Mouse (Mus musculus) forebrain, embryonic 16.5 days (tissue): ENCODE measurements around the gene Podxl2. TPM values are rescaled to one million over a fixed set of nuclear protein-coding genes. Genes with fewer than 3 reads are reported as not detected.

Experiments used
- ATAC-seq: fragments of 200-750 bp; cut with Nextera tagmentation; 2 replicates; pipeline ENCODE4 v1.8.0; 2017; ENCODE audit warnings: mild to moderate bottlenecking, moderate library complexity
- H3K27ac ChIP-seq: fragments of 300-500 bp; sonication (generic); 2 replicates; pipeline ENCODE4 v1.5.1; 2014; ENCODE audit warnings: low read length, control low read depth
- H3K27me3 ChIP-seq: fragments of 300-500 bp; sonication (generic); replicated peaks from 2 replicates; pipeline ENCODE4 v1.6.1; 2014; ENCODE audit warnings: low read length; ENCODE audit not compliant: control insufficient read depth, insufficient read depth
- H3K36me3 ChIP-seq: fragments of 300-500 bp; sonication (generic); 2 replicates; pipeline ENCODE4 v1.6.1; 2014; ENCODE audit not compliant: control insufficient read depth, insufficient read depth
- H3K4me1 ChIP-seq: fragments of 300-500 bp; sonication (generic); replicated peaks from 2 replicates; pipeline ENCODE4 v1.6.1; 2014; ENCODE audit warnings: low read length; ENCODE audit not compliant: control insufficient read depth, insufficient read depth
- H3K4me2 ChIP-seq: fragments of 300-500 bp; sonication (generic); 2 replicates; pipeline ENCODE4 v1.6.1; 2014; ENCODE audit warnings: mild to moderate bottlenecking, low read length, control low read depth
- H3K4me3 ChIP-seq: fragments of 300-500 bp; sonication (generic); replicated peaks from 2 replicates; pipeline ENCODE4 v1.5.1; 2014; ENCODE audit warnings: mild to moderate bottlenecking, low read length, control low read depth
- H3K9ac ChIP-seq: fragments of 300-500 bp; sonication (generic); replicated peaks from 2 replicates; pipeline ENCODE4 v1.6.1; 2014; ENCODE audit warnings: low read depth, low read length, control low read depth
- H3K9me3 ChIP-seq: fragments of 300-500 bp; sonication (generic); 2 replicates; pipeline ENCODE4 v1.6.1; 2016; ENCODE audit warnings: low read length; ENCODE audit not compliant: control insufficient read depth
- WGBS: fragments of 180-500 bp; shearing (Covaris S2); extraction: QIAGEN DNeasy Blood & Tissue Kit; methylation state at CpG from one replicate; pipeline ENCODE4 v1.1.7; 2014; 5-methylcytosine and 5-hydroxymethylcytosine counted together
- polyA plus RNA-seq: library from polyadenylated mRNA; unstranded; fragments of >200 nt; fragmentation: Nextera tagmentation; extraction: Ambion mirVana; gene quantifications from 2 replicates; pipeline ENCODE4 v1.2.1, GENCODE M21; 2015

Gene Podxl2
- polyA plus RNA-seq, 1 experiment from 2014 or later = 647 TPM

DNA sequence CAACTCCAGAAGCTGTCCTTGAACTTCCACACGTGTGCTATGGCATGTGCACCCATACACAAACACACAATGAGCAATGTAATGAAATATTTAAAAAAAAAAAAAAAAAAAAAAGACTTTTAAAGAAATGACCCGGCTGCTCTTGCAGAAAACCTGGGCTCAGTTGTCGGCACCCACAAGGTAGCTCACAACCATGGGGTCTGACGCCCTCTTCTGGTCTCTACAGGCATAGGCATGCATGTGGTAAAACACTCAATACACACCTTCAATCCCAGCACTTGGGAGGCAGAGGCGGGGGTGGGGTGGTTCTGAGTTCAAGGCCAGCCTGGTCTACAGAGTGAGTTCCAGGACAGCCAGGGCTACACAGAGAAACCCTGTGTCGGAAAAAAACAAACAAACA is 21.1 kb upstream of the Podxl2 start:
- 84% methylated on average over 6 of the region's 6 CpGs for WGBS
- no peak for ATAC-seq

DNA sequence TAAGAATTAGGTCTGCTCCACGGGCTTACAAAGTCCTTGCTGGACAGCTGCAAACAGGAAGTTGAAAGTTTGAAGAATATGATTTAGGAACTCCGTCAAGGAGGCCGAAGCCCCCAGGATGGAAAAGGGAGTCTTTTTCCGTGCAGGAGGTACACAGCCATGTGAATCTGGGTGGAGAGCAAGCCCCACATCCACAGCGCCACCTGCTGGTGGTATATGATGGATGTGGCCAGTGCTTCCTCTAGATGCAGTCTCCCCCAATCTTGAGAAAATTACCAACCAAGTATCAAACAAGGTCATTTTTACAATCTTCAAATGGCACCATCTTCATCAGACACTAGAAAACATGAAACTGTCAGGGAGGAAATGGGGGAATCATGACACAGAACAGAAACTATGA is 18.7 kb upstream of the Podxl2 start:
- Histone ChIP-seq H3K4me3 (no peak overlapping the region), H3K4me2 (no peak overlapping the region), H3K9me3 (no peaks in the 10 kb centered on the region), H3K27ac (no peak overlapping the region), H3K9ac (no peak overlapping the region), H3K4me1 (peaks cover 5% of the 10 kb centered on the region), H3K27me3 (no peaks in the 10 kb centered on the region), H3K36me3 (no peaks in the 10 kb centered on the region)
- no peak for ATAC-seq
- WGBS = 62% methylated on average over 5 of the region's 5 CpGs

More for the DNA sequence above, 21.1 kb upstream of the Podxl2 start:
- Histone ChIP-seq H3K9ac (no peak overlapping the region), H3K36me3 (no peaks in the 10 kb centered on the region), H3K9me3 (no peaks in the 10 kb centered on the region), H3K4me2 (no peak overlapping the region), H3K27me3 (no peaks in the 10 kb centered on the region), H3K4me3 (no peak overlapping the region), H3K4me1 (peaks cover 5% of the 10 kb centered on the region), H3K27ac (no peak overlapping the region)

DNA sequence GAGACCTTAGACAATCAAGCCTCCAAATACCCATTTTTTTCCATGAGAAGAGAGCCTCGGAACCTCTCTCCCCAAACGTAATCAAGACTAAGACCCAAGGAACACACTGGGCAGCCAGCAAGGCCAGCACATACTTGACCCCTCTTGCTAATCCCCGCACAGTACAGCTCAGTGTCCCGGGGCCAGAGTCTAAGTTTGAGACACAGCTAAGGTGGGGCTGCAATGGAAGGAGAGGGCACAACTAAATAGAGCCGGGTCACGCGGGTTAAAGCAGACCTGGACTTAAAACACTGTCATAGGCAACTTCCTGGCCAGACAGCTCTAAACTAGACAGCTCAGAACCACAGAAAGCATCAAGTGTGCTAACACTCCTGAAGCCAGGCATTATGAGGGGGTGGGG is 16.0 kb upstream of the Podxl2 start:
- 0 out of 2 replicates have a peak, but pooled peaks cover 2% of the 10 kb centered on the region for H3K4me1 ChIP-seq
- 88% methylated on average over 7 of the region's 7 CpGs for WGBS
- no peak overlapping the region for H3K9ac ChIP-seq
- H3K9me3 ChIP-seq = no peaks in the 10 kb centered on the region
- no peak for ATAC-seq
- H3K4me2 ChIP-seq = no peak overlapping the region
- H3K36me3 ChIP-seq = no peaks in the 10 kb centered on the region; the same call in 1 of the 2 replicates
- no peaks in the 10 kb centered on the region for H3K27me3 ChIP-seq
- no peak overlapping the region for H3K27ac ChIP-seq
- no peak overlapping the region for H3K4me3 ChIP-seq

DNA sequence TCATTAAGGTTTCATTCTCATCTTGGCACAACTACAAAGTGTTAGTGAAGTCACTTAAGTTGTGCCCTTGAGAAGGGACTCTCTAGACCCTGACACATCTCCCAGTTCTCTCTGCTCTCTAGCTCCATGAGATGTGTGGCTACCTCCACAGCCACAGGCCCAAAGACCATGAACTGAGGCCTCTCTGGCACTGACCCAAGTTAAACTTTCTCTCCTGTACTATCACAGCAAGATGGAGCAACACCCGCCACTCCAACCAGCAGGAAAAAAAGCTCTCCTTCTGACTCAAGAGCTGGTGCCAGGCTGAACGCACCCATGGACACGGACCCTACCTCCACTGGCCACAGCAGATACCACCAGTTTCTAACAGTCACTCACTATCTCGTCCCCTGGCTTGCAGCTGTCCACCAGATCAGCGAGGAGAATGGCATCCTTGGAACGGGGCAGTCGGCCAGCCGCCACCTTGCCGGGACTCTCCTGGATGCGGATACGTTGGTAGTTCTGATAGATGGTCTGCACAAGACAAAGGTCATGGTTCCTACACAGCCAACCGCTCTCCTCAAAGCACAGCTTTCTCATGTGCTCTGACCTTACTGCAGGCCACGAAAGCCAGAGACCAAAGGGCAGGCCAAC is 14.7 kb upstream of the Podxl2 start:
- 0 out of 2 replicates have a peak, but pooled peaks cover 2% of the 10 kb centered on the region for H3K4me1 ChIP-seq
- 94% methylated on average over 13 of the region's 13 CpGs for WGBS

DNA sequence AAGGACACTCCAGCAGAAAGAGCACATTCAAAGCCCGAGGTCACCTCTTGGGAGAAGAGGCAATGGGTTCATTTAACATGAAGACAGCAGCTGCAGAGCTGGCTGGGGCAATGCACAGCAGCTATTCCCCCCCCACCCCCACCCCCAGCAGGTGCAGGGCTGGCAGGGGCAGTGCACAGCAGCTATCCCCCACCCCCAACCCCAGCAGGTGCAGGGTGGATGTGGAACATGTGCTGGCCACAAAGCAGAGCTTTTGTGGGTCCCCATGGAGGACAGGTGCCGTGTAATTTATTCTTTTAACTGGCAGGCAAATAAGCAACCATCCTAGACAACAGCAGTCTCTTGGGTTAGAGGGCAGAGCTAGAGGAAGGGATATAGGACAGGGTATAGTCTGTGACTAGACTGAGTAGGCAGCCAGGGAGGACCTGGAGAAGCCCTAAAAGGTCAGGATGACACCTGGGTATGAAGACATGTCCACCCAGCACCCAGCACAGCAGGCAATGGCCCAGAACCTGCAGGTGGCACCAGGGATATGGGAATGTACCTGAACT is 11.6 kb upstream of the Podxl2 start:
- Histone ChIP-seq H3K4me2 (no peak overlapping the region), H3K27me3 (no peaks in the 10 kb centered on the region), H3K9ac (no peak overlapping the region), H3K27ac (no peak overlapping the region), H3K4me3 (no peak overlapping the region), H3K9me3 (no peaks in the 10 kb centered on the region), H3K4me1 (0 out of 2 replicates have a peak, but pooled peaks cover 2% of the 10 kb centered on the region), H3K36me3 (no peaks in the 10 kb centered on the region; the same call in 1 of the 2 replicates)
- ATAC-seq = no peak
- WGBS = 71% methylated on average over 2 of the region's 2 CpGs

More for the DNA sequence above, 14.7 kb upstream of the Podxl2 start:
- no peaks in the 10 kb centered on the region for H3K27me3 ChIP-seq
- no peaks in the 10 kb centered on the region for H3K9me3 ChIP-seq
- H3K36me3 ChIP-seq = no peaks in the 10 kb centered on the region; the same call in 1 of the 2 replicates
- ATAC-seq = no peak
- H3K4me3 ChIP-seq = no peak overlapping the region
- H3K4me2 ChIP-seq = no peak overlapping the region
- no peak overlapping the region for H3K27ac ChIP-seq
- no peak overlapping the region for H3K9ac ChIP-seq

DNA sequence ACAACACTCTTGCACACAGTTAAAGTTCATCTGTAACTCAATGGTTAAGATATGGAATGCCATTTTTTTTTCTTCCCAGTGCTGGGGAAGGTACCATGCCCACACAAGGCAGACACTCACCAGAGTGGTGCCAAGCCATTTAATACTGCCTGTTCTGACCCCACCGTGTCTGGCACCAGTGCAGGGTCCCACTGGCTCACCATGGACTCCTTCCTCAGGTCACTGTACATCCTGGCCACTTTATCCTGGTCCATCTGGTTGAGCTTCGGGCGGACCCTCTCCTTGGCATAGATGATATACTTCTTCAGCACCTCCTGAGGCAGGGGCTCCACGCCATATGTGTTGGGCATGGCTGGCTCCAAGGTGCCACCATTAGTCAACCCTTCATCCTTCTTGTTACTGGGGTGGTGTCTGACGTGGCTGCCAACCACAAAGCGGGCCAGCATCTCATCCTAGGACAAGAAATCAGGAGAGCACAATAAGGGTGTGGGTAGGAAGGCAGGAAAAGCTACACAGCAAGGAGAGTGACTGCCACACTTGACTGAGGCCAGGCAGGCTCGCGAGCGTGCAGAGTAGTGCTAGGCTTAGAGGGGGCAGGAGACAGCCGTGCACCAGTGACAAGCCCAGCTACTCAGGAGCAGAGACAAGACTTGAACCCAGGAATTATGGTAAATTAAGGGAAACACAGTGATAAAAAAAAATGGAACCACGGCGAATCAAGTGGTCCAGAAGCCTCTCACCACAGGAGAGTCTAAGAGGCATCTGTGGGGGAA is 11.0 kb upstream of the Podxl2 start:
- no peaks in the 10 kb centered on the region for H3K9me3 ChIP-seq
- H3K27me3 ChIP-seq = no peaks in the 10 kb centered on the region
- H3K27ac ChIP-seq = no peak overlapping the region
- 0 out of 2 replicates have a peak, but pooled peaks cover 4% of the 10 kb centered on the region for H3K4me1 ChIP-seq
- H3K4me3 ChIP-seq = no peak overlapping the region
- no peak for ATAC-seq
- no peak overlapping the region for H3K4me2 ChIP-seq
- 87% methylated on average over 12 of the region's 12 CpGs for WGBS
- no peak overlapping the region for H3K9ac ChIP-seq
- H3K36me3 ChIP-seq = no peaks in the 10 kb centered on the region; the same call in 1 of the 2 replicates

DNA sequence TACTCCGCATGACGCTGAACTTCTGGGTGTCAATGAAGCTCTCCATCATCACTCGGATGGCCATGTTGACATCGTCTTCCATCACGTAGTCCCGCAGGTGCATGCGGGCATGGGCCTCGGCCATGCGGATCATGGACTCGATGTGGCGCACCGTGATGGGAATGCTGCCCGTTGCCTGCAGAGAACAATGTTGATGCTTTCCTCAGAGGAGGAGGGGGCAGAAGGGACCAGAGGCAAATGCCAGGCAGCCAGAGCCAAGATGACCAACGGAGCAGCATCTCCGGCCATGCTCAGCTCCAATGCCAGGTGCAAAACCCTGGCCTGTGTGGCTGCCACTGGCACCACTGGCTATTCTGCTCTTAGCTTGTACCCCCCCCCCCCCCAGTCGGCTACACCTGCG is 9.8 kb upstream of the Podxl2 start:
- no peak overlapping the region for H3K4me2 ChIP-seq
- no peaks in the 10 kb centered on the region for H3K9me3 ChIP-seq
- WGBS = 94% methylated on average over 17 of the region's 17 CpGs
- H3K9ac ChIP-seq = no peak overlapping the region
- no peak for ATAC-seq
- H3K4me3 ChIP-seq = no peak overlapping the region
- no peak overlapping the region for H3K27ac ChIP-seq
- 0 out of 2 replicates have a peak, but pooled peaks cover 4% of the 10 kb centered on the region for H3K4me1 ChIP-seq
- H3K27me3 ChIP-seq = no peaks in the 10 kb centered on the region
- H3K36me3 ChIP-seq = no peaks in the 10 kb centered on the region; the same call in 1 of the 2 replicates

DNA sequence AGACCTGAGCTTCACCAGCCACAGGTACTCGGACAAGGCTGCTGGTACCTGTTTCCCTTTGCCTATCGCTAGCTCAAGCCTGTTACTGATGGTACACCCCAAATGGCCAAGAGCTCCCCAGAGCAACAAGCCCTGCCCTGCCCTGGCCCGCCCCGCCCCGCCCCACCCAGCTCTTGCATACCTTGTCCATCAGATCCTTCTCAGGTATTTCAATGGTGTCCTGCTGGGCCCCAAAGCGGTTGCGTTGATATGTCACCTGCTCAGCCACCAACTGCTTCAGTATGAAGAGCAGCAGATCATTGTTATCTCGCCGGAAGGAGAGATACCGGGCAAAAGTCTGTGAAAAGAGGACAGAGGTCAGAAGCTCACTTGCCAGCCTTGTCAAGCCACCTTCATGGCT is 9.4 kb upstream of the Podxl2 start:
- Histone ChIP-seq H3K9me3 (no peaks in the 10 kb centered on the region), H3K36me3 (no peaks in the 10 kb centered on the region; the same call in 1 of the 2 replicates), H3K27ac (no peak overlapping the region), H3K4me2 (no peak overlapping the region), H3K4me1 (0 out of 2 replicates have a peak, but pooled peaks cover 4% of the 10 kb centered on the region), H3K9ac (no peak overlapping the region), H3K27me3 (no peaks in the 10 kb centered on the region), H3K4me3 (no peak overlapping the region)
- ATAC-seq = no peak
- 94% methylated on average over 10 of the region's 10 CpGs for WGBS

DNA sequence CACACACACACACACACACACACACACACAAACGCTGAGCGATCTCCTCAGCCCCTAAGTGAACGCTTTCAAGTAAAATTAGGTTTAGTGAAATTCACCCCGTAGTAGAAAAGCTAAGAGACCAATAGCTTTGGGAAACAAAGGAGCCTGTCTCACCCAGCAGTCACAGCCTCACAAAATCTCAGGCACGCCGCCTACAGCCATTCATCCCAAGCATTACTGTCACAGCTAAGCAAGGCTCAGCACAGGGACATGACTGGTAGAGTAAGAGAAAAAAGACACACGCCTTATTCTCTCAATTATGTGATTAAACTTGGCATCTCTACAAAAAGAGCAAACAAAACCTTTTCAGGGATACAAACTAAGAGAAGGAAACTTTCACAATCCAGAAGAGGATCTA is 6.5 kb upstream of the Podxl2 start:
- 26% methylated on average over 7 of the region's 7 CpGs for WGBS
- H3K27me3 ChIP-seq = no peaks in the 10 kb centered on the region
- H3K4me1 ChIP-seq = 0 out of 2 replicates have a peak, but pooled peaks cover 2% of the 10 kb centered on the region
- no peaks in the 10 kb centered on the region for H3K36me3 ChIP-seq
- peak; percentile 67; the same call in 1 of the 2 replicates for ATAC-seq
- H3K9ac ChIP-seq = no peak overlapping the region
- H3K4me2 ChIP-seq = no peak overlapping the region
- peak overlapping the region; percentile 5; the same call in 1 of the 2 replicates for H3K27ac ChIP-seq
- no peak overlapping the region for H3K4me3 ChIP-seq
- no peaks in the 10 kb centered on the region for H3K9me3 ChIP-seq
